Comparison of ENCODE assay signal across 14 mouse cellular contexts in the genomic region with DNA sequence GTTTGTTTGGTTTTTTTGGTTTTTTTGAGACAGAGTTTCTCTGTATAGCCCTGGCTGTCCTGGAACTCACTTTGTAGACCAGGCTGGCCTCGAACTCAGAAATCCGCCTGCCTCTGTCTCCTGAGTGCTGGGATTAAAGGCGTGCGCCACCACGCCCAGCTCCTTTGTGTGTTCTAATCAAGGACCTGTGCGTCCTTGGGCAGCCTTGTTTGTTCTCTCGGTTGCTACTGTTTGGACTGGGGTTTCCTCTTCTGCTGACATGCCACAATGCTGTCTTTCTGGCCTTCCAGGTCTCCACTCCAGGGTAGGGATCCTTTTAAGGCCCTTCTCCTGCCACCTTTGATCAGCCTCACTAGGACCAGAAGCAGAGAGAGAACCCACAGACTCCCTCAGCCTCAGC. TPM values are rescaled to one million over a fixed set of nuclear protein-coding genes. Genes with fewer than 3 reads are reported as not detected.
DNase-seq lines count a peak whose midpoint lies in the region; ATAC-seq and TF ChIP-seq lines count a peak whose summit lies in the region.
"Not testable (repeated sequence)": the region's sequence is repeated elsewhere in the genome, so short reads cannot be mapped to it uniquely, and the experiment has no call there.
"Had no signal": no experiment of that assay in that cellular context is flagged by ENCODE, and none has a peak within 500 bp of the region (broad histone marks: within the 10 kb centered on the region; RNA-seq: fewer than 3 reads in every experiment).

No protein-coding gene starts in this region.

- H3K4me2 ChIP-seq in lung, embryonic 14.5 days; stomach, embryonic 14.5 days (replicated peaks; ENCODE audit: low read depth, low read length): not testable (repeated sequence)

- not testable (repeated sequence) for TF ChIP-seq CTCF in lung, embryonic 14.5 days (IDR thresholded peaks at IDR 0.05; ENCODE audit: low read depth)

- not testable (repeated sequence) for ATAC-seq in lung, embryonic 14.5 days (ENCODE audit: insufficient read depth); stomach, embryonic 14.5 days (ENCODE audit: insufficient number of reproducible peaks, insufficient read depth, low FRiP score, low read depth)

- H3K4me3 ChIP-seq in brown adipose tissue, adult 24 weeks (ENCODE audit: insufficient read depth, low read depth, low read length): peak overlapping the region; percentile 25
- H3K4me3 ChIP-seq in heart, embryonic 10.5 days; hindbrain, embryonic 10.5 days; lung, embryonic 14.5 days (ENCODE audit: low read depth, low read length); stomach, embryonic 14.5 days (ENCODE audit: low read depth, low read length): not testable (repeated sequence)

- H3K27me3 ChIP-seq in heart, embryonic 10.5 days (ENCODE audit: insufficient read depth, poor library complexity, severe bottlenecking): peaks cover 30% of the 10 kb centered on the region; the same call in 1 of the 2 replicates
- peaks cover 63% of the 10 kb centered on the region for H3K27me3 ChIP-seq in hindbrain, embryonic 10.5 days (ENCODE audit: insufficient read depth, poor library complexity, severe bottlenecking)
- H3K27me3 ChIP-seq in lung, embryonic 14.5 days (ENCODE audit: insufficient read depth, low read length); stomach, embryonic 14.5 days (ENCODE audit: control insufficient read depth, insufficient read depth, low read length): not testable (repeated sequence)

- not testable (repeated sequence) for DNase-seq in heart, embryonic 10.5 days (ENCODE audit: low spot score); hindbrain, embryonic 10.5 days (ENCODE audit: low spot score); lung, embryonic 14.5 days
- DNase-seq in lung, postnatal 10 days: peak; percentile 32

- not testable (repeated sequence) for H3K9me3 ChIP-seq in heart, embryonic 10.5 days; hindbrain, embryonic 10.5 days; lung, embryonic 14.5 days (ENCODE audit: low read depth, low read length); stomach, embryonic 14.5 days (ENCODE audit: control insufficient read depth, low read depth, low read length)

- not testable (repeated sequence) for H3K27ac ChIP-seq in brown adipose tissue, adult 24 weeks (replicated peaks; ENCODE audit: low read depth, low read length)
- H3K27ac ChIP-seq in heart, embryonic 10.5 days: 0 out of 2 replicates have a peak overlapping the region, but pooled peaks have one; percentile 26
- 0 out of 2 replicates have a peak overlapping the region, but pooled peaks have one; percentile 50 for H3K27ac ChIP-seq in hindbrain, embryonic 10.5 days
- H3K27ac ChIP-seq in lung, embryonic 14.5 days (ENCODE audit: low read depth): peak overlapping the region; percentile 42; the same call in 1 of the 2 replicates
- peak overlapping the region; percentile 39; the same call in 1 of the 2 replicates for H3K27ac ChIP-seq in stomach, embryonic 14.5 days (ENCODE audit: low read length)

- H3K9ac ChIP-seq in lung, embryonic 14.5 days; stomach, embryonic 14.5 days (replicated peaks; ENCODE audit: low read depth, low read length): not testable (repeated sequence)

- H3K36me3 ChIP-seq in heart, embryonic 10.5 days: peaks cover 26% of the 10 kb centered on the region
- not testable (repeated sequence) for H3K36me3 ChIP-seq in hindbrain, embryonic 10.5 days
- H3K36me3 ChIP-seq in lung, embryonic 14.5 days (ENCODE audit: insufficient read depth): peaks cover 51% of the 10 kb centered on the region
- H3K36me3 ChIP-seq in stomach, embryonic 14.5 days (ENCODE audit: control insufficient read depth, insufficient read depth, low read length): peaks cover 27% of the 10 kb centered on the region; the same call in 1 of the 2 replicates

- not testable (repeated sequence) for H3K4me1 ChIP-seq in brown adipose tissue, adult 24 weeks (ENCODE audit: control insufficient read depth, insufficient read depth, insufficient read length, low read length)
- H3K4me1 ChIP-seq in heart, embryonic 10.5 days: peaks cover 84% of the 10 kb centered on the region
- H3K4me1 ChIP-seq in hindbrain, embryonic 10.5 days (replicated peaks): peaks cover 82% of the 10 kb centered on the region
- H3K4me1 ChIP-seq in lung, embryonic 14.5 days (ENCODE audit: insufficient read depth): peaks cover 23% of the 10 kb centered on the region
- H3K4me1 ChIP-seq in stomach, embryonic 14.5 days (ENCODE audit: control insufficient read depth, insufficient read depth, low read length): peaks cover 36% of the 10 kb centered on the region

- 81% methylated on average over 7 of the region's 7 CpGs for WGBS in heart, embryonic 10.5 days
- WGBS in hindbrain, embryonic 10.5 days: 87% methylated on average over 7 of the region's 7 CpGs
- 69% methylated on average over 7 of the region's 7 CpGs for WGBS in lung, embryonic 14.5 days
- 73% methylated on average over 7 of the region's 7 CpGs for WGBS in stomach, embryonic 14.5 days

RNA-seq across cellular contexts. Expression of a gene that starts 4.4 kb away (rescaled TPM):
- 18.4 and 21.7 TPM in 2 replicates for polyA plus RNA-seq in brown adipose tissue, adult 24 weeks (2012; ENCODE audit: insufficient read depth, insufficient read length, missing spikeins)
- polyA plus RNA-seq in heart, embryonic 10.5 days (2016; fragmentation: Nextera tagmentation; extraction: Ambion mirVana): 35.1 and 37.3 TPM in 2 replicates
- polyA plus RNA-seq in hindbrain, embryonic 10.5 days (2016; fragmentation: Nextera tagmentation; extraction: Ambion mirVana): 19.2 and 19.4 TPM in 2 replicates
- 93.2 and 101 TPM in 2 replicates for polyA plus RNA-seq in lung, embryonic 14.5 days (2014; fragmentation: Nextera tagmentation; extraction: Ambion mirVana)
- polyA plus RNA-seq in stomach, embryonic 14.5 days (2014; fragmentation: Nextera tagmentation; extraction: Ambion mirVana): 40.7 and 41.7 TPM in 2 replicates
- polyA plus RNA-seq: activated CD4-positive, CD25-positive, alpha-beta regulatory T cell, adult 4 months; inflammation-experienced regulatory T-cells, adult 6 months had no signal

RNA-seq across cellular contexts. Expression of a gene that starts 8.5 kb away (rescaled TPM):
- not detected in 2 replicates for polyA plus RNA-seq in brown adipose tissue, adult 24 weeks (2012; ENCODE audit: insufficient read depth, insufficient read length, missing spikeins)
- polyA plus RNA-seq in heart, embryonic 10.5 days (2016; fragmentation: Nextera tagmentation; extraction: Ambion mirVana): 2.2 TPM in 1 of 2 replicates, not detected in the other
- not detected in 2 replicates for polyA plus RNA-seq in hindbrain, embryonic 10.5 days (2016; fragmentation: Nextera tagmentation; extraction: Ambion mirVana)
- polyA plus RNA-seq in lung, embryonic 14.5 days (2014; fragmentation: Nextera tagmentation; extraction: Ambion mirVana): 0.34 TPM in 1 of 2 replicates, not detected in the other
- 30.0 and 39.7 TPM in 2 replicates for polyA plus RNA-seq in stomach, embryonic 14.5 days (2014; fragmentation: Nextera tagmentation; extraction: Ambion mirVana)
- polyA plus RNA-seq: activated CD4-positive, CD25-positive, alpha-beta regulatory T cell, adult 4 months; embryonic facial prominence, embryonic 13.5 days; forebrain, embryonic 12.5 days; forebrain, embryonic 16.5 days; hindbrain, embryonic 12.5 days; hindbrain, embryonic 16.5 days; inflammation-experienced regulatory T-cells, adult 6 months had no signal

RNA-seq across cellular contexts. Expression of a gene that starts 30.2 kb away (rescaled TPM):
- 23.7 and 29.1 TPM in 2 replicates for polyA plus RNA-seq in brown adipose tissue, adult 24 weeks (2012; ENCODE audit: insufficient read depth, insufficient read length, missing spikeins)
- polyA plus RNA-seq in heart, embryonic 10.5 days (2016; fragmentation: Nextera tagmentation; extraction: Ambion mirVana): 51.5 and 56.6 TPM in 2 replicates
- polyA plus RNA-seq in hindbrain, embryonic 10.5 days (2016; fragmentation: Nextera tagmentation; extraction: Ambion mirVana): 51.1 and 60.7 TPM in 2 replicates
- 50.9 and 57.0 TPM in 2 replicates for polyA plus RNA-seq in lung, embryonic 14.5 days (2014; fragmentation: Nextera tagmentation; extraction: Ambion mirVana)
- polyA plus RNA-seq in stomach, embryonic 14.5 days (2014; fragmentation: Nextera tagmentation; extraction: Ambion mirVana): 38.2 and 40.4 TPM in 2 replicates

RNA-seq across cellular contexts. Expression of a gene that starts 44.0 kb away (rescaled TPM):
- polyA plus RNA-seq in brown adipose tissue, adult 24 weeks (2012; ENCODE audit: insufficient read depth, insufficient read length, missing spikeins): 3.9 and 4.8 TPM in 2 replicates
- polyA plus RNA-seq in heart, embryonic 10.5 days (2016; fragmentation: Nextera tagmentation; extraction: Ambion mirVana): 3.5 and 4.0 TPM in 2 replicates
- 4.3 and 4.5 TPM in 2 replicates for polyA plus RNA-seq in hindbrain, embryonic 10.5 days (2016; fragmentation: Nextera tagmentation; extraction: Ambion mirVana)
- polyA plus RNA-seq in lung, embryonic 14.5 days (2014; fragmentation: Nextera tagmentation; extraction: Ambion mirVana): 7.8 and 8.5 TPM in 2 replicates
- 6.5 and 7.6 TPM in 2 replicates for polyA plus RNA-seq in stomach, embryonic 14.5 days (2014; fragmentation: Nextera tagmentation; extraction: Ambion mirVana)
- polyA plus RNA-seq: activated CD4-positive, CD25-positive, alpha-beta regulatory T cell, adult 4 months had no signal

RNA-seq across cellular contexts. Expression of a gene that starts 52.7 kb away (rescaled TPM):
- polyA plus RNA-seq in brown adipose tissue, adult 24 weeks (2012; ENCODE audit: insufficient read depth, insufficient read length, missing spikeins): not detected in 2 replicates
- polyA plus RNA-seq in heart, embryonic 10.5 days (2016; fragmentation: Nextera tagmentation; extraction: Ambion mirVana): 0.11 and 0.38 TPM in 2 replicates
- polyA plus RNA-seq in hindbrain, embryonic 10.5 days (2016; fragmentation: Nextera tagmentation; extraction: Ambion mirVana): 0.29 and 0.38 TPM in 2 replicates
- polyA plus RNA-seq in lung, embryonic 14.5 days (2014; fragmentation: Nextera tagmentation; extraction: Ambion mirVana): 0.18 and 0.70 TPM in 2 replicates
- polyA plus RNA-seq in stomach, embryonic 14.5 days (2014; fragmentation: Nextera tagmentation; extraction: Ambion mirVana): 0.21 TPM in 1 of 2 replicates, not detected in the other
- polyA plus RNA-seq: activated CD4-positive, CD25-positive, alpha-beta regulatory T cell, adult 4 months; forebrain, embryonic 12.5 days; gonadal fat pad, adult 2 months; hindbrain, embryonic 16.5 days; inflammation-experienced regulatory T-cells, adult 6 months had no signal
